Mouse (Mus musculus): ENCODE results near the gene Znrf4. TPM values are rescaled to one million over a fixed set of nuclear protein-coding genes. Genes with fewer than 3 reads are reported as not detected.

Gene Znrf4
- total RNA-seq, 2 experiments from 2014 or later: not detected

DNA sequence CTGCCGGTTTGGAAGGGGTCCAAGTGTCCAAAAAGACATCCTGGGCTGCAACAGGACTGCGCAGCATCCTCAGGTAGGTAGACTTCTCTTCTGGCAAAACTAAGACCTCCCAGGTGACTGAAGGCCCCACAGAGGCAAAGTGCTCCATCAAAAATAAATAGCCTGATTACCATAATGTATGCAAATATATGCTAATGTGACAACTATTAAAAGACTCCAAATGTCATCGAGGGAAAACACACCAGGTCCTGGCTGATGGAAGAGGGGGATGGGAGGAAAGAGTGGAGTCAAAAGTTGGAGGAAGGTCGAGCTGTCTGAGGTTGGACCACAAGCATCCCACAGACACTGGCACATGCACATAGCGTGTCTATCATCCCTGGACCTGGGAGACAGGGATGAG lies 13.0 kb downstream of the Znrf4 start:
- no peak for TF ChIP-seq CTCF (IDR thresholded peaks at IDR 0.05)
- Histone ChIP-seq H3K27ac (no peak overlapping the region), H3K4me3 (no peak overlapping the region)
- intact Hi-C loops (cut with DNase I): no loop called here
- no peak for DNase-seq

DNA sequence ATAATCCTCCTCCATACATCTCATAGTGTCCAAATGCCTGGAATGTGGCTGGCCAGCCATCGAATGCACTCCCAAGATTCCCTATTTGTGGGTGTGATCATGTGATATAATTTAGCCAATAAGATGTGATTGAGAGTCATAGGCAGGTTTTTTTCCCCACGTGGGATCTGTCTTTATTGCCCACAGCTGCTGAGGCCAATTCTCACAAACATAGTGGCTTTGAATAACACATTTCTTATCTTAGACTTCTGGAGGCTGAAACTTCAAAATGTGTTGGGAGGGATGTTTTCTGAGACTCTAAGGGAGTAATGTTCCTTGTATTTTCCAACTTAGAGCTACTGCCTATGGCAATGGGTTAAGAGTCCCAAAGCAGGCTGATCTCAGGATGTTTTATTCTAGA lies 17.8 kb downstream of the Znrf4 start:
- DNase-seq: no peak
- no peak overlapping the region for H3K27ac ChIP-seq
- intact Hi-C loops (cut with DNase I): loop anchor here (5.0 kb wide), 1 partner anchor 48 kb away; no protein-coding TSS in a partner anchor
- TF ChIP-seq CTCF (IDR thresholded peaks at IDR 0.05): no peak
- H3K4me3 ChIP-seq: no peak overlapping the region

DNA sequence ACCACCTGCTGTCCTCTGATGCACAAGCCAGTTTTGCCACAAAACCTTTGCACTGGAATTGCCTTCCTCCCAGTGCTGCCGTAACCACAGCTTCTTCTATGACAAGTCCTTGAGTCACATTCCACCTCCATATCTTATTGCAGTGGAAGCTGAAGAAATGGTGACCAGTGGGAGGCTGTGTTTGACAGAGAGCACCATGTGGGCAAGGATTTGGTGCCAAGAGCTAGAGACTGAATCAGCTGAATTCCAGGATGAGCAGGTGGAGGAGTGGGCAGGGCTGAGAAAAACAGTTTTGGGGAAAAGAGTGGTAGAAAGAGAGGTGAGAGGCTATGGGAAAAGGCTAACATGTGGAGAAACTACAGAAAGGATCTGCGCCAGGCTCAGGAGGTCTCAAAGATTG lies 18.4 kb downstream of the Znrf4 start:
- TF ChIP-seq CTCF (IDR thresholded peaks at IDR 0.05): no peak
- intact Hi-C loops (cut with DNase I): loop anchor here (5.0 kb wide), 1 partner anchor 48 kb away; no protein-coding TSS in a partner anchor

DNA sequence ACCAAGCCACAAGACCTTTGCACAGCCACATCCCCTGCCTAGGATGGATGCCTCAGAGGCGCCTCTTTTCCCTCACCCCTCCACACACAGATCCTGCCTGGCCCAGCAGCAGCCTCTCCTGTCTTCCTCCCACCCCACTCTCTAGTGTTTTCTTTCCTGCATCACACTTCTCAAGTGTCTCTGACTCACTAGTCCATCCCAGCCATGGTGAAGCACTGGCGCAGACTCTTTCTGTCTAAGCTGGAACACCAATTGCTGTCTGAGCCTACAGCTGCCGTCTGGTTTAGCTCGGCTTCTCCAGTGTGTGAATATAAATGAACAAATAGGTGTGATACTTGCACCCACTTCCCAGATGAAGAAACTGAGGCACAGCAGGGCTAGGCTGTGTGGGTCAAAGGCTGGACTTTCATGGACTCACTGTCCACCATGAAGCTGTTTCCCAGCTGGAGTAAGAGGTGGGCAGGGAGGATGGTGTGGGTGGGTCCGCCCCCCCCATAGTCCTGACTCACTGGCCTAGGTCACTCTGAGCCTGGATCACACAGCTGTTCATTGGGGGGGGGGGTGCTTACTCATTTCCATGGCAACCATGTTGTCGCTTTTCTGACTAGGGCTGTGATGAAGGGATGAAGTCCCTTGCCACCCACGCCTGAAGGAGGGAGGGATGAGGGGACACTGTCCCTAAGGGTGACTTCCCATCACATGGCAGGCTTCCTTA lies 21.6 kb downstream of the Znrf4 start:
- no peak overlapping the region for H3K4me3 ChIP-seq
- DNase-seq: no peak
- no peak for TF ChIP-seq CTCF (IDR thresholded peaks at IDR 0.05)
- H3K27ac ChIP-seq: no peak overlapping the region
- intact Hi-C loops (cut with DNase I): loop anchor here (5.0 kb wide), 1 partner anchor 52 kb away; no protein-coding TSS in a partner anchor

More for the DNA sequence above, 18.4 kb downstream of the Znrf4 start:
- no peak for DNase-seq
- no peak overlapping the region for H3K27ac ChIP-seq
- H3K4me3 ChIP-seq: no peak overlapping the region

DNA sequence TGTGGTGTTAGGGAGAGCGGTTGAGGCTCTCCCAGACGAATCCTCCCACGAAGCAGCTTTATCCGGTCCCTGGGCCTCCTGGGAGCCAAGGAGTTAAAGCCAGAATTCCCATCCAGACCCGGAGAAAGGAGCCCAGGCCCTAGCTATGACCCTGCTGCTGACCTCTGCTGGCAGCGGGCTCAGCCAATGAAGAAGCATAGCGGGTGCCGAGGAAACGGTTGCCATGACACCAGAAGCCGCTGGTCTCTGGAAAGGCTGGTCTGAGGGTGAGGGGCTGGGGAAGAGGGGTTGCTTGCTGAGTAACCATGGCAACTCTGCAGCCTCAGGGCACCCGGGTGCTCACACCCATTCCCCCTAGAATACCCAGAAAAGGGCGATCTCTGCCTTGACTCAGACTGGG lies 24.2 kb downstream of the Znrf4 start:
- peak; percentile 24 for DNase-seq
- H3K4me3 ChIP-seq: no peak overlapping the region
- H3K27ac ChIP-seq: no peak overlapping the region
- intact Hi-C loops (cut with DNase I): no loop called here
- TF ChIP-seq CTCF (IDR thresholded peaks at IDR 0.05): no peak

DNA sequence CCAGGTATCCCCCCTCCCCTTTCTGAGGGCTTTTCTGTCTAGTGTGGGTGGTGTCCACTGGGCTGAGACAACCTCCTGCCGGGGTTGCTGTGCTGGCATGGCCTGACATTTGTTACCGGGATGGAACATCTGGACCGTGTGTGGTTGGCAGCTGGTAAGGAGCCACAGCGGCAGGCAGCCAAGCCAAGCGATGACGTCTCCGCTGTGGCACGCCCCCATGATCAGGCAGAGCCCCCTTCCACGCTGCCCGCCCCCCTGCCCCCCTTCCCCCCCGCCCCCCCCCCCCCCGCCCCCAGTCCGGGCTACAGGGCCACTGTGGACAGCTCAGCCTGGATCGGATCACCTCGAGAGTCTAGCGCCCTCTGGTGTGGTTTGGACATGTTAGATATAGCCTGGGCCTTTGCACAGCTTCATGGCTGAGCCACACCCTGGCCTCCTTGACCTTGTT lies 24.8 kb downstream of the Znrf4 start:
- peak; percentile 44 for TF ChIP-seq CTCF (IDR thresholded peaks at IDR 0.05)
- Histone ChIP-seq H3K27ac (no peak overlapping the region), H3K4me3 (no peak overlapping the region)
- DNase-seq: peak; percentile 57
- intact Hi-C loops (cut with DNase I): no loop called here

DNA sequence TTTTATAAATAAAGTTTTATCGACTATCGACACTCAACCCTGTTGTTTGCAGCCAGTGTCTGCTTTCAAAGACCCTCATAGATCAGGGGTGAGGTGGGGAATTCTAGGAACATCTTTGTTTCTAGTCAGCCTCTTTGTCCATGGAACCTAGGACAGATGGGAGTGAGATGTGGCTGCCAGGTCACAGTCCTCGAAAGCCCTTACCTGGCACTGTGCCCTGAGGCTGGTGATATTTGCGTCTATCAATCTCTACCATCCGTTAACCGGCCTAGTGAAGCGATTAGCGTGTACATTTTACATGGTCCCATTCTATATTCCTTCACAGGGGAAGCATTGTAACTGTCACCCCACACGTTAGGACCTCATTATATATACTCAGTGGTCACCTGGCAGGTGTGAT lies 26.3 kb downstream of the Znrf4 start:
- intact Hi-C loops (cut with DNase I): no loop called here

DNA sequence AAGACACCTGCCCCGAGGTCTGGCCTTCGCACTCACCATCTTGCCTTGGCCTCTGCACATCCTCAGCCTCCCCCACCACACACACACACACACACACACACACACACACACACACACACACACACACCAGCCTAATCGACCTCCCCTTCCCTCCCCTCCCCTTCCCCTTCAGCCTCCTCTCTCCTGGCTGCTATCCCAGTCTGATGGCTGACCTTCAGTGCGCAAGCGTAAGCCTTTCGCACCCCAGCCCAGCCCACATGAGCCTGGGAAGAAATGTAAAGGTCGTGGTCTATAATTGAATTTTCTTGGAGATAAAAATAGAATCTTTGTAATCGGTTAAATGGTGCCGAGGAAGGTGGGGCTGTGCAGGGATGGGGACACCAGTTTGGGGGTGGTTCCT lies 27.1 kb downstream of the Znrf4 start:
- Histone ChIP-seq H3K27ac (no peak overlapping the region), H3K4me3 (no peak overlapping the region)
- TF ChIP-seq CTCF (IDR thresholded peaks at IDR 0.05): no peak
- no peak for DNase-seq
- intact Hi-C loops (cut with DNase I): no loop called here

More for the DNA sequence above, 26.3 kb downstream of the Znrf4 start:
- TF ChIP-seq CTCF (IDR thresholded peaks at IDR 0.05): no peak
- no peak for DNase-seq
- Histone ChIP-seq H3K27ac (no peak overlapping the region), H3K4me3 (no peak overlapping the region)

DNA sequence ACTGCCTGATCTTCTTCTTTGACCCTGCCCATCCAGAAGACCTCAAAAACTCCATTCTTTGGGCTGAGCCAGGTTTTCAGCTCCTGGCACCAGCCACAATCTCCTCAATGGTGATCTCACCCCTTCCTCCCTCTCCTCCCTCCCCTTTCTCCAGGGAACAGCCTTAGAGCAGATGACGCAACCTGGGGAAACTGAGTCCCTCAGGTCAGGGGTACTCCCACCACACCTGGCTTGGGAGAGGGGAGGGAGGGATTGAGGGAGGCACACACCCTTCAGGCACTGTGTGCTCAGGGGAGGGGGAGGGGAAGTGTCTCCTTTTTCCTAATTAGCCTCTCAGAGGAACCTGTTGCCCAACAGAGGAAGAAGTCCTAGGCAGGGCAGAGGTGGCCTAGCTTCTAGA lies 29.6 kb downstream of the Znrf4 start:
- no peak overlapping the region for H3K27ac ChIP-seq
- H3K4me3 ChIP-seq: no peak overlapping the region
- DNase-seq: peak; percentile 13
- intact Hi-C loops (cut with DNase I): loop anchor here (5.0 kb wide), 1 partner anchor 70 kb away; the partner anchor contains the start of gene Gm20219
- TF ChIP-seq CTCF (IDR thresholded peaks at IDR 0.05): no peak

DNA sequence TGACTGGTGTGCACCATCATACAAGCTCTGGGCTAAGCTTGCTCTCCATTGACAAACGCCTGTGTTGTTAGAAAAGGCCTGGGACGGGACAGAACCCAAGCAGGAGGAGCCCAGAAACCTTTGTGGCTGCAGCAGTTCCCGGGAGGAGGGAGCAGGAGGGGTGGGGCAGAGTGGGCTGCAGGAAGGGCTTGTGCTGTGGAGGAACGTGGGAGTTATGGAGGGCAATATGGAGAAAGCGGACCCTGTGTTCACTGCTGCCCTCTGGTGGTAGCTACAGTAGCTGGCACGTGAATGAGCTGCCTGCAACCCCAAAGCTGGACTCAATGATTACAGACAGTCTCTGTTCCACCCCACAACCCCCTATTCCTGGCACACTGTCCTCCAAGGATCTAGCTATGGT lies 32.9 kb downstream of the Znrf4 start:
- H3K4me3 ChIP-seq: no peak overlapping the region
- DNase-seq: peak; percentile 82
- H3K27ac ChIP-seq: no peak overlapping the region
- intact Hi-C loops (cut with DNase I): loop anchor here (1.0 kb wide), 2 partner anchors 54 to 122 kb away; no protein-coding TSS in a partner anchor
- TF ChIP-seq CTCF (IDR thresholded peaks at IDR 0.05): peak; percentile 93

DNA sequence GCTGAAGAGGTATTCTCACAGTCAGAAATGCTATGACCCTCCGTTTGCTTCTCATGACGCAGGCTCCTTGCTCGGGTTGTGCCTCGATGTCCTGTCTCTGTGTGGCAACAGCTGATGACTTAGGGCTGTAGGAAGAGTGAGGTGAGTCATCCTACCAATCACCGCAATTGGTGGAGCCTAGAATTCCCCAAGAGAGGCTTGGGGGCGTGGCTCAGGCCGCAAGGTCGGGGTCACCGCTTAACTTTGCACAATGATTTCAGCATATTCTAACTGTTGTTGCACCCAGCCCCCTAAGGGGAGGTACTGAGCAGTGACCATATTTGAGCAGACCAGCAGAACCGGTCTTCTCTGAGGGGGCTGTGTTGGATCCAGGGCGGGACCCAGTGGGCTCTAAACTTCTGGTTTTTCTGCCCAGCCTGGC lies 34.0 kb downstream of the Znrf4 start:
- Histone ChIP-seq H3K27ac (no peak overlapping the region), H3K4me3 (no peak overlapping the region)
- intact Hi-C loops (cut with DNase I): no loop called here
- DNase-seq: peak; percentile 29
- no peak for TF ChIP-seq CTCF (IDR thresholded peaks at IDR 0.05)

DNA sequence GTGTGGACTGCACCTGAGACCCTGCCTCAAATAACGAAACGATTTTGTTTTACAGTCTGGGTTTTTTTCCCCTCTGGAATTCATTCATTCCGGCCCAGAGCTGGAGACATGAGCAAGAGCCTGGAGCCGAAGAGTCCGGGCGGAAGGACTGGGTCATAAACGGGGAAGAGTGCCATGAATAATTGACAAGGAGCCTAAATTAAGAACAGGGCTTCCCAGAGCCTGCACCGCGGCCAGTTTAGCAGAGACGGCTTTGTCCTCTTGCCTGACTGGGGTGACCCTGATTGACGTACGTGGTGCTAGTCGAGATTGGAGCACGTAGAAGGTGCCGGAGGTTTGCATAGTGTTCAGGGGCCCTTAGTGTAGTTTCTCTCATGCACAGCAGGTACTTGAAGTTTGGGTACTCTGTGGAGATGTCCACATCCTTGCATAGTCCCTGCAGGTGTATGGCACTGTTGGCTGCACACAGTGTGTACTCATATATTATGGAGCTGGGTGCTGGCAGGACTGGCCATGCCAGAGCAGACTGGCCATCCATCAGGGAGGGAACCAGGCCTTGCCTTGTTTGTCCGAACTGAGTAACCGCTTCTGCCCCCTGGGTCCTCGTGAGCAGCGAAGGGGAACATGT lies 34.9 kb downstream of the Znrf4 start:
- Histone ChIP-seq H3K27ac (no peak overlapping the region), H3K4me3 (no peak overlapping the region)
- DNase-seq: peak; percentile 15
- TF ChIP-seq CTCF (IDR thresholded peaks at IDR 0.05): no peak
- intact Hi-C loops (cut with DNase I): no loop called here

DNA sequence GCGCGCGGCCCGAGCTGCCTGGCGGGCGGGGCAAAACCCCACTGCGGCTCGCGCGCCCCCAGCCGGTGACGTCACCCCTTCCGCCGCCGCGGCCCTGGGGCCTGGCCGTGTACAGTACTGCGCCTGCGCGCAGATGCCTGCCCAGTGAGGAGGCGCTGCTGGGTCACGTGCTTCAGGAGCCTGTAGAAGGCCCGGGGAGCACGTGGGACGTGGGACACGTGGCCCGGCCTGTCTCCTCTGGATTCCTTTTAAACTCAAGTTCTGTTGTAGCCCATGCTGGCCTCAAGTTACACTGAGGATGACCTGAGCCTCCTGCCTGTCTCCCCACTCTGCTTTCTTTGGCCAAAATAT lies 35.9 kb downstream of the Znrf4 start, which contains the start of gene Ptprs:
TSS of gene Ptprs (minus strand) at position 82 of the 351 bp plus-strand sequence.
- peak within 1 kb of the TSS; percentile 87 for H3K4me3 ChIP-seq
- no peak for TF ChIP-seq CTCF (IDR thresholded peaks at IDR 0.05)
- peak within 1 kb of the TSS; percentile 72 for H3K27ac ChIP-seq
- DNase-seq: peak; percentile 95
- intact Hi-C loops (cut with DNase I): no loop called here
